Mouse (Mus musculus): ENCODE results near the gene Nlgn1. TPM values are rescaled to one million over a fixed set of nuclear protein-coding genes. Genes with fewer than 3 reads are reported as not detected.

Nlgn1 gene
- polyA plus RNA-seq, 1 experiment from 2014 or later: 0.28 TPM

DNA sequence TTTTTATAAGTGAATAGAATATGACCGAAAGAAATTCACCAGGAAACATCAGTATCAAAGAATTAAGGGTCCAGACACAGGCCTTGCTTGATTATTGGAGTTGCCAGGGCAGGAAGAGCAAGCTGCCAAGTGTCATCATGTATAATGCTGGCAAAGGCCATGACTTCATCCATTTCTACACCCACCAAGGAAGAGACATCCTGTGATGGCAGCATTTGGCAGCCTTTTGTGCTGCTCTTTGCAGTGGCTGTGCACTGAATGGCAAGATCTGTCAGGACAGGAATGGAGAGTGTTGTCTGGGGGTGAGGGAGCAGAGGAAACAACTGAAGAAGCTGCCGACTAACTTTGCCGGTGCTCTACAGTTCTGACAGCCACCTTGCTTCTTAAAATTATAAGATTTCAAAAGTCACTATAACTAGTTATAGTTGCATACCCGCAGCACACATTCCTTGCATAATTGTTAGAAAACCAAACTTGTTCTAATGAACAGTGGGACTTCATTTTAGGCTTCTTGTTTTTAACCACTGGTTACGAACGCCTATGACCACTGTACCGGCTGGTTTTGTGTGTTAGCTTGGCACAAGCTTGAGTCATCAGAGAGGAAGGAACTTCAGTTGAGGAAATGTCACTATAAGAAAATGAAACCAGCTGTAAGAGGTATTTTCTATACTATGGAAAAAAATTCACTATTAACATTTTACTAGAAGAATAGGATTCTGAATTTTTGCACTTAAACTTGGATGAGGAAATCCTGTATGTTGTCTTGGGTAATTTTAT lies 487.4 kb downstream of the Nlgn1 start:
- Histone ChIP-seq H3K4me3 (no peak overlapping the region), H3K27me3 (ENCODE audit: insufficient read depth, poor library complexity, severe bottlenecking) (no peaks in the 10 kb centered on the region), H3K9me3 (no peaks in the 10 kb centered on the region), H3K36me3 (no peaks in the 10 kb centered on the region), H3K4me1 (no peaks in the 10 kb centered on the region), H3K27ac (no peak overlapping the region)
- no peak for DNase-seq (ENCODE audit: low spot score)
- 82% methylated on average over 7 of the region's 7 CpGs for WGBS

DNA sequence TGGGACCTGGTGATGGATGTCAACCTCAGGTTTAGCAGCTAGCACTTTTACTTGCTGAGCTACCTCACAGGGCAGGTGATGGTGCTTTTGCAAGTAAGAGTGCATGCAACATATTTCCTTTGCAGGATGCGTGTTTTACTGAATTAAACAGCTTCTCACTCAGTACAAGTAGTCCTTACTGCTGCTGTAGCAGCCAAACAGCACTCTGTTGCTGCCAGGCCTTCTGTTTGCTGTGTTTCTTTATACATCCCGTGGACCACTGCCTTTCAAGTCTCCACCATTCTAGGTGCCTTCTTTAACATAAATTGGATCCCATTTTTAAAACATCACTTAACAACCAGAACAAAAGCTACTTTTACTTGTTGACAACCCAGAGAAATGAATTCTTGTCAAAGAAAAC lies 502.0 kb downstream of the Nlgn1 start:
- H3K27me3 ChIP-seq (ENCODE audit: insufficient read depth, poor library complexity, severe bottlenecking): no peaks in the 10 kb centered on the region
- WGBS: 74% methylated on average over 2 of the region's 2 CpGs
- H3K9me3 ChIP-seq: no peaks in the 10 kb centered on the region
- no peaks in the 10 kb centered on the region for H3K4me1 ChIP-seq
- H3K36me3 ChIP-seq: no peaks in the 10 kb centered on the region
- DNase-seq (ENCODE audit: low spot score): no peak
- no peak overlapping the region for H3K27ac ChIP-seq
- H3K4me3 ChIP-seq: no peak overlapping the region

DNA sequence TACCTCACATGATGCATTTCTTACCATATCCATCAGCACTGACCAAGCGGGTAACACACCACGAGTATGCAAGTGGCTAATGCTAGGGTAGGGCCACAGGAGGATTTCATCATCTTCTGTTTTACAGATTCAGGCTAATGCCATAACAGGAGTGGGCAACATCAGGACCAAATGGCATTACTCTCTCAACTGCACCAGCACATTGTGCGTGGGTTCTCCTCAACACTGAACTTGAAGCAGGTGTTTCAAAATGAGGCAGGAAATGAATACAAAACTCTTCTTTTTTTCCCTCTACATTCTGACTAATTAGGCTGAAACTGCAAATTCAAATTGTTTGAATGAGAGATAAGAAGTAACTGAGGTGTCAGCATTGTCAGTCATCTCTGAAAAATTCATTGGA lies 518.9 kb downstream of the Nlgn1 start:
- no peak for DNase-seq (ENCODE audit: low spot score)
- H3K27ac ChIP-seq: no peak overlapping the region
- H3K9me3 ChIP-seq: no peaks in the 10 kb centered on the region
- no peaks in the 10 kb centered on the region for H3K36me3 ChIP-seq
- H3K4me3 ChIP-seq: no peak overlapping the region
- H3K4me1 ChIP-seq: no peaks in the 10 kb centered on the region
- 90% methylated on average over 3 of the region's 3 CpGs for WGBS
- H3K27me3 ChIP-seq (ENCODE audit: insufficient read depth, poor library complexity, severe bottlenecking): no peaks in the 10 kb centered on the region

DNA sequence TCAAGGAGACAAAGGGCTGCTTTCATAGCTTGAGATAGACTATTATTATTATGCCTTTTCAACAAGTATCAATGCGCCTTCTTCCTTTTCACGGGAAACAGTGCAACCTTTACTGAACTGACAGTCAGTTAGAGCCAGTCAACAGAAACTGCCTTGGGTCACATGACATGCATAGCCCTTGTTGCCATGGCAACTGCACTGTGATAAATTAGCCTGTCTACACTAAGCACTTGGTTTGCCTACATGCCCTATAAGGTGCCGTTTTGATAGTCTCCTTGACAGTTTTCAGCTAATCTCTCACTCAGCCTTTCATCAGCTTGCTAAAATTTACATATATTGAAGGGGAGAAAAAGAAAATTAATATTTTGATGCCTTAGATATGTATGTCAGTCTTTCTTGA lies 524.7 kb downstream of the Nlgn1 start:
- Histone ChIP-seq H3K27me3 (ENCODE audit: insufficient read depth, poor library complexity, severe bottlenecking) (no peaks in the 10 kb centered on the region), H3K9me3 (no peaks in the 10 kb centered on the region), H3K36me3 (no peaks in the 10 kb centered on the region), H3K4me3 (no peak overlapping the region), H3K27ac (no peak overlapping the region), H3K4me1 (no peaks in the 10 kb centered on the region)
- DNase-seq (ENCODE audit: low spot score): no peak
- WGBS: 56% methylated on average over 3 of the region's 3 CpGs

DNA sequence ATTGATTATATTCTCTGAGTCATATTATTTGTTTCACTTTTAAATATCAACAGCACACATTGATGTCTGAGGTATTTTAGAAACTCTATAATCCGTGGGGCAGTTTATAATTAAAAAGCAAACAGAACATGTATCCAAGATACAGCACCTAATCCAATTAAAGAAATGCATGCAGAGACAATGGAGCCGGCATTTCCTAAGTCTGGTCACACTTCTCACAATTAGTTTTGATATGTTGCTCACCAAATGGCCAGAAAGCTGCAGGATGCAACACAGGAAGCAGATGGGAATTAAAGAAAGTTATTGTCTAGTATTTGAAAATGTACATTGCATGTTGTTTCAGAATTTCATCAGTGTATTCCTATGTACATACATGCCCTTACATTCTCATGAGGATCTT lies 550.6 kb downstream of the Nlgn1 start:
- Histone ChIP-seq H3K36me3 (no peaks in the 10 kb centered on the region), H3K9me3 (no peaks in the 10 kb centered on the region), H3K4me1 (no peaks in the 10 kb centered on the region), H3K27me3 (ENCODE audit: insufficient read depth, poor library complexity, severe bottlenecking) (no peaks in the 10 kb centered on the region), H3K4me3 (no peak overlapping the region), H3K27ac (no peak overlapping the region)
- 72% methylated on average over 2 of the region's 2 CpGs for WGBS
- DNase-seq (ENCODE audit: low spot score): no peak

DNA sequence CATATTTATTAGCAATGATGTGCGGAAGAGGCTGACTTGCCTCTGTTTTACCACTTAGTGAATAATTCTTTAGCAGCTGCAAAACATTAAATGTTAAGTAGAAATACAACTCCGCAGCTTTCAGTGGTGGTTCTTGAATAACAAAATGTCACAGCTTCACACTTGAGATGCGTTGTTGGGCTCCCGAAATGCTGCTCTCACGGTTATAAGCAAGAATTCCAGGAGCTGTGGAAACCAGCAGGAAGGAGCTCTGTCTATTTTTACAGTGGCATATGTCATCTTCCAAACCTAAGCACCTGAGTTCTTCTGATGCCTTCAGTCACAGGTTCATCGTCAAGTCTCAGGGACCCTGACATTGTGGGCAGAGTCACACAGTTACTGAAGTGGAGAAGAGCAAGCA lies 556.8 kb downstream of the Nlgn1 start:
- Histone ChIP-seq H3K27me3 (ENCODE audit: insufficient read depth, poor library complexity, severe bottlenecking) (no peaks in the 10 kb centered on the region), H3K9me3 (no peaks in the 10 kb centered on the region), H3K27ac (no peak overlapping the region), H3K4me1 (no peaks in the 10 kb centered on the region), H3K4me3 (no peak overlapping the region), H3K36me3 (no peaks in the 10 kb centered on the region)
- no peak for DNase-seq (ENCODE audit: low spot score)
- WGBS: 79% methylated on average over 6 of the region's 6 CpGs

DNA sequence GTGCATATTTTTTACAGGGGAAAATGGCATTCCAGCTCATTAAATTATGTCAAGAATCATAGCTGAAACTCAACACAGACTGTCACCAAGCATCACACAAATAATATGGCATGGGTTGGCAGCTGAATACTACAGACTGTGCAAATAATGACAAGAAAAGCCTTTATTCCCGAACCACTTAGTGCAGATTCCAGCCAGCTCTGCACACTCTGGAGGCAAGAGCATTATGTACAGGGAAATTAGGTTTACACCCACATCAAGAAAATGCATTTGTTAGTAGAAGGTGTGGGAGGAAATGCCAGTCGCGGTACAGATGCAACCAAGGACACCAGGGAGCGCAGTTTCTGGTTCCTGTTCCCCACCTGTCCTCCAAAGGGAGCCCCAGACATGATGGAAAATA lies 558.4 kb downstream of the Nlgn1 start:
- DNase-seq (ENCODE audit: low spot score): no peak
- H3K36me3 ChIP-seq: no peaks in the 10 kb centered on the region
- H3K4me1 ChIP-seq: no peaks in the 10 kb centered on the region
- 83% methylated on average over 4 of the region's 4 CpGs for WGBS
- H3K4me3 ChIP-seq: no peak overlapping the region
- no peaks in the 10 kb centered on the region for H3K9me3 ChIP-seq
- no peaks in the 10 kb centered on the region for H3K27me3 ChIP-seq (ENCODE audit: insufficient read depth, poor library complexity, severe bottlenecking)
- no peak overlapping the region for H3K27ac ChIP-seq

DNA sequence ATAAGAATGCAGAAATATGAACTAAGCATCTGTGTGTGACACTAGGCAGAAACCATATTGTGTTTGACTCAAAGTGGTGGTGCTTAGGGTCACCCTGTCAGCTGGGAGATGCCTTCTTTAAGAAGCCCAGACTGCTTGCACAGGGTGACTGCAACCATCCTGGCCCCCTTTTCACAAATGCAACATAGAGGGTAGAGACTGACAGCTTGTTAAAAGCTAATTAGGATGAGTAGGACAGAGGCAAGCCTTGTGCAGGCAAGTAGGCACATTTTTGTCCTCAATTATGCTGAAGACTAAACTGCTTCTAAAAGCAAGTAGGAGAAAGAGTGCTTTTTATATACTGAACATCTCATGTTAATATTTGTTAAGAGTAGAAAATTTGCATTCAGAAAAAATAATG lies 558.8 kb downstream of the Nlgn1 start:
- Histone ChIP-seq H3K9me3 (no peaks in the 10 kb centered on the region), H3K4me1 (no peaks in the 10 kb centered on the region), H3K27ac (no peak overlapping the region), H3K36me3 (no peaks in the 10 kb centered on the region), H3K4me3 (no peak overlapping the region), H3K27me3 (ENCODE audit: insufficient read depth, poor library complexity, severe bottlenecking) (no peaks in the 10 kb centered on the region)
- DNase-seq (ENCODE audit: low spot score): no peak

DNA sequence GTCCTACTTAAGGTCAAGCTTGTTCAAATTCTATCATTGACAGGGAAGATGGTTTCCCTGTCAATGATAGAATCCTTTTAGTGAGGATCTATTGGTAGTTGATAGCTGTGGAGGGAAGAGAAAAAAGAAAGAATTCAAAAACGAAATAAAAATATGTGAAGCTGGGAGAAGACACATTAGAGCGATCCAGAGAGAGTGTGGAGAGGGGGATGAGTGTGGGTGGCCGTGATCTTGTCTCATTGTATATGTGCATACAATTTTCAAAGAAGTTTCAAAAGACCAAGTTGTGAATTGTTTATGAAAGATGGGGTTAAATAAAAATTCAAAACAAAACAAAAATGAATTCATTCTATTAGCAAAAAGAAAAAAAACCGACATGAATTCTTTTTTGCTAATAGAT lies 568.6 kb downstream of the Nlgn1 start:
- no peaks in the 10 kb centered on the region for H3K27me3 ChIP-seq (ENCODE audit: insufficient read depth, poor library complexity, severe bottlenecking)
- no peak for DNase-seq (ENCODE audit: low spot score)
- 77% methylated on average over 4 of the region's 4 CpGs for WGBS
- H3K9me3 ChIP-seq: no peaks in the 10 kb centered on the region
- no peak overlapping the region for H3K27ac ChIP-seq
- H3K4me1 ChIP-seq: no peaks in the 10 kb centered on the region
- no peaks in the 10 kb centered on the region for H3K36me3 ChIP-seq
- no peak overlapping the region for H3K4me3 ChIP-seq

DNA sequence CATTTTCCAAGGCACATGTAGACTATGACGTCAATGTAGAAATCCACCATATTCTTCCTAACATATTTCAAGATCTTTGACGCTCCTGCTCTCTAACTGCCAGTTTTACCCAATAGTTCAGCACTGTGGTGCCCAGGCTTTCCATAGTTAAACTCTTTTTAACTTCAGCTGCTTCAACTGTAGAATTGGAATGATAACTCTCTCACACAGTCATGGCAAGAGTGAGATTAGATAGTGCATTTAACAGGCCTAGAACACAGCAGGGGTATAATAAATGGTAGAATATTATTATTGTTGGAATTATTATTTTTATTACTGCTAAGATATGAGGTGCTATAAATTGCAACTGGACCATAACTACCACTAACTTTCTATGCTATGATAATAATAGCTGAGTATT lies 574.4 kb downstream of the Nlgn1 start:
- Histone ChIP-seq H3K4me1 (no peaks in the 10 kb centered on the region), H3K36me3 (no peaks in the 10 kb centered on the region), H3K27ac (no peak overlapping the region), H3K4me3 (no peak overlapping the region), H3K9me3 (no peaks in the 10 kb centered on the region), H3K27me3 (ENCODE audit: insufficient read depth, poor library complexity, severe bottlenecking) (no peaks in the 10 kb centered on the region)
- 87% methylated on average over 2 of the region's 2 CpGs for WGBS
- no peak for DNase-seq (ENCODE audit: low spot score)

DNA sequence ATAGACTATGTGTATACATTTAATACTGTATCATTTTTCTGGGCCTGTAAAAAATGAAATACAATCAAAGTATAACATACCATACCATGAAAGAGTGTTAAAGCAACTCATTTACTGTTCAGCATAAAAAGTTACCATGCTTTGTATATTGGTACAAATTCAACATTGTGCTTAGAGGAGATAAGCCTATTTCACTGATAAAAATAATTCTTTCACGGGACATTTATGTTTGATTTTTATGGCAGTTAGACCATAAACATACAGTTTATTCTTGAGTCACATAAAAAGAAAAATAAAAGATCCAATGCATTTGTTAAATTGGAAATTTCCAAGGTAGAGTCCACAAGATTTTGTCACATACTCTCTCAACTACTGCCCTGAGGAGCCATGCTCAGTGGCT lies 608.1 kb downstream of the Nlgn1 start:
- Histone ChIP-seq H3K9me3 (no peaks in the 10 kb centered on the region), H3K27me3 (ENCODE audit: insufficient read depth, poor library complexity, severe bottlenecking) (no peaks in the 10 kb centered on the region)

DNA sequence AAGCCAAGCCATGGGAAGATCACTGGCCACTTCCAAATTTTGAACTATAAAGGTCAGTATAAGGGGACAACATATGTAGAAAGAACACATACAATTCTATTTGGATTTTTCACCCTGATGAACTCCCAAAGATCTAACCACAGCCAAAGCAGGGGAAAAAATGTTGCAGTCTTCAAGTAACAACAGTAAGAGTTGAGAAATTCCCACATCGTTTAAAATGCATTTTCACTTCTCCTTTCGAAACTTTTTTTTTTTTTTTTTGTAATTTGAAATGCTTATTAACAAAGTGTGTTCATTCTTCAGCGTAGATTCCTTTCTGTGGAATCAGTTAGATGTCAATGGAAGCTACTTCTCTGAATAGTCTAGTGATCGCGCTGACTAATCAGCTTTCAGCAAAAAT lies 610.8 kb downstream of the Nlgn1 start:
- Histone ChIP-seq H3K9me3 (no peaks in the 10 kb centered on the region), H3K4me1 (no peaks in the 10 kb centered on the region), H3K4me3 (no peak overlapping the region), H3K36me3 (no peaks in the 10 kb centered on the region), H3K27ac (no peak overlapping the region), H3K27me3 (ENCODE audit: insufficient read depth, poor library complexity, severe bottlenecking) (no peaks in the 10 kb centered on the region)
- WGBS: 85% methylated on average over 5 of the region's 5 CpGs
- DNase-seq (ENCODE audit: low spot score): no peak

More for the DNA sequence above, 608.1 kb downstream of the Nlgn1 start:
- H3K27ac ChIP-seq: no peak overlapping the region
- no peaks in the 10 kb centered on the region for H3K4me1 ChIP-seq
- H3K36me3 ChIP-seq: no peaks in the 10 kb centered on the region
- WGBS: 82% methylated on average over 1 of the region's 1 CpGs
- no peak overlapping the region for H3K4me3 ChIP-seq
- DNase-seq (ENCODE audit: low spot score): no peak

DNA sequence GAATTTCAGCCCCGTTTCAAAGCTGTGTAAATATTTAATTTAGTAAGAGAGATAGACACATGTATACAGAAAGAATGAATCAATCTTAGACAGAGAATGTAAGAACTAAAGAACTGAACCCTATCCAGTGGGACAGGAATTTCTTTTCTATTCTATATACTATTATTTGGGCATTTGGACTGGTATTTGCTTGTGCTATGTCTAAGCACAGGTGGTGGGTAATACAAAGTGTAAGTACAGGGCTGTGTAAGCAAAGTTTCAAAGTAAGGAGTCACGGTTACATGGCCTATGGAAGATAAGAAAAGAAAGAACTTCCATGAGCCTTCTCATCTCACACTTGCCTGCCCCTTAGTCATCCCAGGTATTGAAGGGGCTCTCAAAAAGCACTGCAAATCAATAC lies 624.9 kb downstream of the Nlgn1 start:
- no peaks in the 10 kb centered on the region for H3K27me3 ChIP-seq (ENCODE audit: insufficient read depth, poor library complexity, severe bottlenecking)
- no peak for DNase-seq (ENCODE audit: low spot score)
- H3K9me3 ChIP-seq: no peaks in the 10 kb centered on the region
- H3K4me3 ChIP-seq: no peak overlapping the region
- 59% methylated on average over 2 of the region's 2 CpGs for WGBS
- H3K4me1 ChIP-seq: no peaks in the 10 kb centered on the region
- no peak overlapping the region for H3K27ac ChIP-seq
- H3K36me3 ChIP-seq: no peaks in the 10 kb centered on the region

DNA sequence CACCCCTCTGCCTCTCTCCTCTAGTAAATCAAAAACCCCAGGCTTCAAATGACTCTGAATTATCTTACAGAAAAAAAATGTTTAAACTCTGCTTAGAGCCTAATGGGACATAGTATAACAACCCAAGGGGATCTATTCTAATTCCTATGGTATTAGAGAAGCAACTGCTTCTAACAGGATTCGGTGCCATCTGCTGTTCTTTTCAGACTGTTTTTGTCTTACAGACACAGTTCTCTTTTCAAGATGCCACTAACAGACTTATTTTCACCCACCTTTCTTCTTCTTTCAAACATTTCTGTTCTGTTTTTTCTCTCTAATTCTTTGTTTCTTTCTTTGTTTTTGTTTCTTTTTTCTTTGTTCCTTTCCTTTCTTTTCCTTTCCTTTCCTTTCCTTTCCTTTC lies 635.0 kb downstream of the Nlgn1 start:
- Histone ChIP-seq H3K27ac (no peak overlapping the region), H3K4me3 (no peak overlapping the region), H3K4me1 (no peaks in the 10 kb centered on the region), H3K27me3 (ENCODE audit: insufficient read depth, poor library complexity, severe bottlenecking) (no peaks in the 10 kb centered on the region), H3K9me3 (no peaks in the 10 kb centered on the region), H3K36me3 (no peaks in the 10 kb centered on the region)
- 73% methylated on average over 1 of the region's 1 CpGs for WGBS
- DNase-seq (ENCODE audit: low spot score): no peak

Measured in heart, embryonic 10.5 days (tissue).